Mouse (Mus musculus) neutrophil, adult 5-6 weeks (primary cell): ENCODE data around the gene Itsn2. TPM values are rescaled to one million over a fixed set of nuclear protein-coding genes. Genes with fewer than 3 reads are reported as not detected.
"Not testable (repeated sequence)": the region's sequence is repeated elsewhere in the genome, so short reads cannot be mapped to it uniquely, and the experiment has no call there.

ENCODE experiments used
- ATAC-seq: fragments of 151-379, 151-347 bp; 2 replicates; pipeline ENCODE4 v1.8.0; 2017; ENCODE audit warnings: mild to moderate bottlenecking, moderate TSS enrichment; ENCODE audit not compliant: insufficient number of reproducible peaks, poor library complexity, low FRiP score, severe bottlenecking; ENCODE audit errors: extremely low read depth
- total RNA-seq: library from RNA; stranded (forward); fragments of 200-1000 nt; gene quantifications from 2 replicates; pipeline ENCODE4 v1.2.3, GENCODE M21; 2017

Gene Itsn2
- total RNA-seq, 1 experiment from 2014 or later, result 436 TPM

- no peak for ATAC-seq
These were observed 152.0 kb downstream of the Itsn2 start for GRCm38 (mm10) chr12:4744486-4744885.

DNA sequence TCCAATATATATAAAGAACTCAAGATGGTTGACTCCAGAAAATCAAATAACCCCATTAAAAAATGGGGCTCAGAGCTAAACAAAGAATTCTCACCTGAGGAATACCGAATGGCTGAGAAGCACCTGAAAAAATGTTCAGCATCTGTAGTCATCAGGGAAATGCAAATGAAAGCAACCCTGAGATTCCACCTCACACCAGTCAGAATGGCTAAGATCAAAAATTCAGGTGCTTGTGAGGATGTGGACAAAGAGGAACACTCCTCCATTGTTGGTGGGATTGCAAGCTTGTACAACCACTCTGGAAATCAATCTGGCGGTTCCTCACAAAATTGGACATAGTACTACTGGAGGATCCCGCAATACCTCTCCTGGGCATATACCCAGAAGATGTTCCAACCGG, 162.0 kb downstream of the Itsn2 start:
- not testable (repeated sequence) for ATAC-seq

GRCm38 (mm10) chr12:4757060-4757459, 164.6 kb downstream of the Itsn2 start:
- ATAC-seq, result no peak

Other genes starting within 250 kb of the Itsn2 start
- gene Ncoa1, start 115.5 kb upstream of the Itsn2 start, total RNA-seq, result 41.1 and 50.9 TPM in 2 replicates
- gene Gm3625, start 289 bp downstream of the Itsn2 start, total RNA-seq, result not detected in 2 replicates
- 0.47 TPM in 1 of 2 replicates, not detected in the other for gene Fam228a, start 145.8 kb downstream of the Itsn2 start, total RNA-seq
- gene Pfn4, start 176.4 kb downstream of the Itsn2 start, total RNA-seq, result not detected in 2 replicates
- gene Fam228b, start 176.6 kb downstream of the Itsn2 start, total RNA-seq, result 0.49 and 0.70 TPM in 2 replicates
- 71.2 and 81.2 TPM in 2 replicates for gene Sf3b6, start 224.9 kb downstream of the Itsn2 start, total RNA-seq
- gene Fkbp1b, start 249.0 kb downstream of the Itsn2 start, total RNA-seq, result 0.70 and 2.1 TPM in 2 replicates